Mouse (Mus musculus): Measurements from ENCODE around the gene Sema3b.

Gene Sema3b

DNA sequence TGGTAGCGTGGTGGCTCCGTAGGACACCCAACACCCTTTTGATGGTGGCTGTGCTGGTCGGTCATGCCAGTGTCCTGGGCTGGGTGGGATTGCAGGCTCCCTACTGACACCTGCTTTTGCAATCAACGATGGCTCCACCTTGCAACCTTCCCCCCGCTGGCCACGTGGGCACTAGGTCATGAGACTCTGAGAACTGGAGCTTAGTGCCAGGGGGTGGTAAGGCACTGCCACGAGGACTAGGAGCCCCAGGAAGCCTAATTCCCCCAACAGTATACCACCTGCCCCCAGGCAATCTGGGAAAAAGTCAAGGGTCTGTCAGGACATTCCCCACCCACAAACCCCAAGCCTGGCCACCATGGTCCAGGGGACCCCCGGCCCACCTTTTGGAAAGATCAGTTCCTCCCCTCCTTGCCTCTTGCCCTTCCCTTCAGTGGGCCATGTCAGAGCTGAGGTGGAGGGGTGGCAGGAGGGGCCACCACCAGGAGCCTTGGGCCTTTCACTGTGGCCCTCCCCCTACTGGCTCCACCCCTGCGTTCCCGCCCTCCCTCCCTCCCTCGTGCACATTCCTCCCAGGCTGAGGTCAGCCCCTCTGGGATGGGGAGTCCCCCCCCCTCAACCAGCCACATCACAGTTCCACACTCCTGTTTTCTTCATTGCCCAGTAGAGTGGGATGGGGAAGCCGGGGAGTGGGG, at the start of gene Sema3b:
TSS of gene Sema3b (minus strand) at position 489 of the 692 bp plus-strand sequence.
- peak; percentile 39 for DNase-seq (ENCODE audit: low spot score)

GRCm38 (mm10) chr9:107658096-107658495, 49.1 kb upstream of the Sema3b start:
- no peak for DNase-seq (ENCODE audit: low spot score)

GRCm38 (mm10) chr9:107657144-107657543, 48.1 kb upstream of the Sema3b start:
- DNase-seq (ENCODE audit: low spot score), result no peak

- no peak for DNase-seq (ENCODE audit: low spot score)
These were observed 45.6 kb upstream of the Sema3b start for GRCm38 (mm10) chr9:107654585-107654984.

DNA sequence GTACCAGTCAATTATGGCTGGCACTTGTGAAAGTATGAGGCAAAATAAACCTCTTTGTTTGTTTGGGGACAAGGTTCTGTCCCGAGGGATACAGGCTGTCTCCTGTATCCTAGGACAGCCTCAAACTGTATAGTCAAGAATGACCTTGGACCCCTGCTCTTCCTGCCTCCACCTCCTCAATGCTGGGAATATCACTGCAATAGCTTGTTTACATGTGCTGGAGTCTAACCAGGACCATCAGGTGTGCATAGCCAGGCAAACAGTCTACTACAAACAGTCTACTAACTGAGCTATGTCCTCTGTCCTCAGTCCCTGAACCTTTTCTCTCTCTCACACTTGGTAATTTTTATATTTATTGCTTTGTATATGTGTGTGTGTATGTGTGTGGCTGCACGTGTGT, 44.4 kb upstream of the Sema3b start:
- no peak for DNase-seq (ENCODE audit: low spot score)

GRCm38 (mm10) chr9:107650708-107651481, 41.9 kb upstream of the Sema3b start:
- DNase-seq (ENCODE audit: low spot score), result no peak

GRCm38 (mm10) chr9:107650225-107650624, 41.2 kb upstream of the Sema3b start:
- no peak for DNase-seq (ENCODE audit: low spot score)

DNA sequence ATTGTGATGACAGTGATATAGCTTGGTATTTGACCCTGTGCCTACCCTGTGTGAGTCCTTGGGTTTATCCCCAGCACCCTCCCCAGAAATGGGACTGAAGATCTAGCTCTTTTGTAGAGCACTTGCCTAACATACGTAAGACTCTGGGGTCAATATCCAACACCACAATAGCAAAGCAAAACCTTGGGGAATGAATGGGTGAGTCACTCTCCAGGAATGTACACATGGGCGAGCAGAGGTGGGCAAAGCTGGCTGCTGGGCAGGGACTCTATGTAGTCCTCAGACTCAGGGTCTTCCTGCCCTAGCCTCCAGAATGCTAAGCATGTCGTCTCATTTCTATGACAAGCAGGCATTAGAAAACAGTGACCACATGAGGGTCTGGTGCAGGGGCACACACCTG, 39.7 kb upstream of the Sema3b start:
- DNase-seq (ENCODE audit: low spot score), result no peak

DNA sequence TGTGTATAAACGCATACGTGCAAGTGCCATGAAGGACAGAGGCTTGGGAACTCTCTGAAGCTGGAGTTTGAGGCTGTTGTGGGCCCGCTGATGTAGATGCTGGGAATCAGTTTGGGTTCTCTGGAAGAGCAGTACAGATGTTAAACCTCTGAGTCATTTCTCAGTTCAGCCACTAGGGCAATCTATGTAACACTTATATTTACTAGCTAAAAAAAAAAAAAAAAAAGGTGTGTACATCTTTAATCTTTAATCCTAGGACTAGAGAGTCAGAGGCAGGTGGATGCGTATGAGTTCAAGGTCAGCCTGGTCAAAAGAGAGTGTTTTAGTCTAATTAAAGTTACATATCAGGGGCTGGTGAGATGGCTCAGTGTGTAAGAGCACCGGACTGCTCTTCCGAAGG, 37.9 kb upstream of the Sema3b start:
- DNase-seq (ENCODE audit: low spot score), result no peak

DNA sequence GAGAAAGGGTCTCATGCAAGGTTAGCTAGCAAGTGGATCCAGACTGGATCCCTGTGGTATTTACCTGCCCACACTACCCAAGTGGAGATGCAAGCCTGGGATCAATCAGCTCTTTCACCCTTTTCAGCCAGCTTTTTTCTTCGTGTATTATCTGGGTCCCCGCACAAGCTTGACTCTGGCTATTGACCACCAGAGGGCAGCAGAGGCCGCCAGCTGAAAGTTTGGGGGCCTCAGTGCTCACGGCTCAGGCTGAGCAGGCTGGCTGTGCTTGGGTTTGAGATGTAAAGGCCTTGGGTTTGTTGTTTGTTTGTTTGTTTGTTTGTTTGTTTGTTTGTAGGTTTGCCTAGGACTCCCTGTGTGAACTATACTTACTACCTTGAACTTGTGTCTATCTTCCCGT, 36.5 kb upstream of the Sema3b start:
- DNase-seq (ENCODE audit: low spot score), result peak; percentile 77

DNA sequence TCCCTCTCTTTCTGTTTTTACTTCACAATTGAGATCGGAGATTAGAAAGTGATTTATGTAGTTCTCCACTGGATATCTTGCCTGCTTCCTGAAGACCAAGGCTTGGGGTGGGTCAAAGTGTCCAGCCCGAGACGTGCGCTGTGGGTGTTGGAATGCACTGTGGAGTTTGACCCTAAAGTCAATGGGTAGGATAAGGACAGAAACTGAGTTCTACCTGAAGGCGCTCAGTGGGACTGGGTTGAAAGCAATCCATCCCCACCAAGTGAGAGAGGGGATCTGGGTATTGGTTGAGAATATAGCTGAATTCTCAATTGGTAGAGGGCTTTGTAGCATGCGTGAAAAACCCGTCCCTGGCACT, 36.1 kb upstream of the Sema3b start:
- DNase-seq (ENCODE audit: low spot score), result no peak

DNA sequence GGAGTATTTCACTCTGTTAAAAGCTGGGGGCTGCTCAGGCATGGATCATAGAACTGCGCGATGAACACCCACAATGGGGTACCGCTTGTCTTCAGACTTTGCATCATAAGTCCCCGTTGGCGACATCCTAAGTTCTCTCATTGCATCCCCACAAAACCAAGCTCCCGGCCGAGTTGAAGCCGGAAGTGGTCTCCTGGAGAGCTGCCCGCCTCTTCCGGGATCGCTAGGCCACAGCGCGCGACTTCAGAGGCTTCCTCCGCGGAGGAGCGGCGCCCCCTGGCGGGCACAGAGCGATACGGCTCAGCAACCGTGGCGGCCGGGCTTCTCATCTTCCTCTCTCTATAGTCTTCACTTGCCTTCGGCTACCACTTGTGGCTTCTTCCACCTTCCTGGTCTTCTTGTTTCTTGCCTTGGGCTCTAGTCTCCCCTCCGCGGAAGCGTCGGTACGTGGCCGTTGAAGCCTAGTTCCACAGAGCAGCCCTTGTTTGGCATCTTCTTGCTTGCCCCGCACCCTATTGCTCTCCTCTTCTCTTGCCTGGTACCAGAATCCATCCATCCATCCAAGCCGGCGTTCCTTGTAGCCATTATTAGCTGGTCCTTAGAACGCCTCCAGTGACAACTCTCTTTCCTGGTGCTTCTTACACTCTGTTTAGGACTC, 35.6 kb upstream of the Sema3b start:
- peak; percentile 93 for DNase-seq (ENCODE audit: low spot score)

GRCm38 (mm10) chr9:107643544-107644214, 34.6 kb upstream of the Sema3b start:
- no peak for DNase-seq (ENCODE audit: low spot score)

DNA sequence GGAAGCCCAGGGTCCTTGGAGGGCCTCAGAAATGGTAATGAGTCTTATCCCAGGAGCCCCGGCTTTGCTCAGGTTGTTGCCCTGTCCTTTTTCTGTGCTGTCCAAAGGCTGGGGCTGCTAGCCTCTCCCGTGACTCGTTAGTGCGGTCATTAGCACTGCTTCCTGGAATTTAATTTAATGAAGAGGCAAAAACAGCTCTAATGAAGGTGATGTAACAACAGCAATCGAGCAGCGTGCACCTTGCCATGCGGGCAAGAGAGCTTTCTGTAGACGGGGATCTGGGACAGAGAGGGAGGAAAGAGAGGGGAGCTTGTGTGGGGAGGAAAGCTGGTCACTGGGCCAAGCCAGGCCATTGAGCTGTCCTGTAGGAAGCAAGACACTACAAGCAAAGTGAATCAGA, 32.6 kb upstream of the Sema3b start:
- no peak for DNase-seq (ENCODE audit: low spot score)

GRCm38 (mm10) chr9:107640257-107640772, 31.3 kb upstream of the Sema3b start:
- DNase-seq (ENCODE audit: low spot score), result no peak

DNA sequence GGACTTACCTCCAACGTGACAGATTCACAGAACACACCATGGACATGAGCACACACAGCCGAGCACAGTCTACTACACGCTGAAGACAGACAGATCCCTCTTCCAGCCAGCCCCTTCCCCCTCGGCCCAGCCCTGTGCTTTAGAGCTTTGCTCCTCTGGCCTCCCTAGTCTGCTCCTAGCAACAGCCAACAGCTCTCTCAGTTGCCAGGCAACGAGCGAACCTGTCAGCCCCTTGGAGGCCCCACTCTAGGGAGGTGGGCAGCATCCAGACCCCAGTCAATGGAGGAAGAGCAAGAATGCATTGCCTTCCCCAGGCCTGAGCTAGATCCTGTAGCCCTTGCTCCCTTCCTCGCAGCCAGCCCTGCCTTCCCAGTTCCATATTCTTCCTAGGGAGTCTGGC, 28.0 kb upstream of the Sema3b start:
- DNase-seq (ENCODE audit: low spot score), result no peak

DNA sequence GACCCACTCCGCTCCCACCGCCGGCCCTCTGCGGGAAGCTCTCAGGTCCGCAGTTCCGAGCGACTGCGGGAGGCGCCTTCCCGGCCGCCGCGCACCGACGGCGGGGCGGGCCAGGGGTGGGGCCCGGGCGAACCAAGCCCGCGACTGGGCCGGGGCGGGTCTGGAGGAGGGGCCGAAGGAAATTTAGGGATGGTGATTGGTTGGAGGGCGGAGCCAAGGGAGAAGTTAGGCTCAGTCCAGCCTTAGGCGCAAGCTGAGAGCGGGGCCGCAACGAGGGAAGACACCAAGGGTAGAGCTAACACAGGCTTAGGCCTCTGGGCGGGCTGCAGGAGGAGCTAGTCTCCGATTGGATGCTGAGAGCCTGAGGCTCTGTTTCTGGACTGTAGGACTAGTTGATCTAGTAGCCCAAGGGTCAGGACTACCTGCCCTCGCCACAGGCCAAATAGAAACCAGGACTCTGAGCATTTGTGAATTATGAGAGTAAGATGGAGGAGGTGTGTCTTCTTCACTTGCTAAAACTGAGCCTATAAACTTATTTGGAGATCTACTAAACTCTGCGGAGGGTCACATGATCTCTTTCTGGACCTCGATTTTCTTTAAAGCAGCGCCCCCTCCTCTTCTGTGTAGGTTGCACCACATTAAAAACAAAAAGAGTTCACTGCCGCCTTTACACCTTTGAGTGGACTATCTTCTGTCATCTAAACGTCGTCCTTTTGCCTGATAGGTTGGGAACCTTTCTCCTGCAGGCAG, 26.4 kb upstream of the Sema3b start, which contains the start of gene Gnai2:
TSS of gene Gnai2 (minus strand) at position 89 of the 750 bp plus-strand sequence.
- DNase-seq (ENCODE audit: low spot score), result peak; percentile 96

DNA sequence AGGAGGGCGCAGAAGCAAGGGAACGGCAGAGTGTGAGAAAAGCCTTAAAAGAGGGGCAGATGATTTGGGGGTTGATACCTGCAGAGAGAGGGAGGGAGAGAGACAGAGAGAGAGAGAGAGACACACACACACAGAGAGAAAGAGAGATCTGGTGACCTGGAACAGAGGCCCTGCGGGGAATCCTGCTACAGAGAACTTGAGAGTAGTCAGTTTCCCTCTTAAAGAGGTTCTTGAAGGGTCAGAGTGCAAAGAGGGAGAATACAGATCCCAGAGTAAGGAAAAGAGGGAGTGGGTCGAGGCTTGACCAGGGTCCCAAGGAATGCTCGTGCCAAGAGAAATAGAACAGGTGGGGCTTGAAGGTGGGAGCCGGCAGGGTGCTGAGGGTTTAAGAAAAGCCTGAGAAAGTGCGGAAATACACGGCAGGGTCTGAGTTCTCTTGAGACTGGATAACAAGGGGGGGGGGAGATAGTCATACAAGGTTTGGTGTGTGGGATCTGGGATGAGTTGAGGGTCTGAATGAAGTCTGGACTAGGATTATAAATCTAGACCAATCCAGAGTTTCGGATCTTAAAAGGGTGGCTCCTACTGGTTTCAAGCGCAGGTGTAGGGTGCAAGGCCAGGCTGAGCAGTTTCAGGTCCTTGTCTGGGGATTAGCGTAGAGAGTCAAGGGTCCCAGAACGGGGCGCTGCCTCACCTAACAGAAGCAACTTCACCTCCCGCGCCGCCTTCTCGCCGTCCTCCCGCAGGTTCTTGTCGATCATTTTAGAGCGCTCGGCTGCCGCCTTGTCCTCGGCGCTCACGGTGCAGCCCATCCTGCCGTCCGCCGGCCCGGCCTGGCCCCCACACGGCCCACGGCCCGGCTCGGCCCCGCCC, 25.6 kb upstream of the Sema3b start:
- DNase-seq (ENCODE audit: low spot score), result no peak

GRCm38 (mm10) chr9:107633661-107634405, 24.8 kb upstream of the Sema3b start:
- peak; percentile 46 for DNase-seq (ENCODE audit: low spot score)
